Mouse (Mus musculus) E14TG2a.4 (cell line): ENCODE data around the gene Pde4d.

Experiments used
- CTCF ChIP-seq: conservative IDR thresholded peaks from 2 replicates; pipeline ENCODE4 v1.5.1; 2014; ENCODE audit warnings: low read length
- NANOG ChIP-seq: IDR thresholded peaks from 2 replicates; pipeline ENCODE4 v1.6.1; 2014; ENCODE audit warnings: borderline replicate concordance, low read length, mixed read lengths
- POU5F1 ChIP-seq: IDR thresholded peaks from 2 replicates; pipeline ENCODE4 v1.6.1; 2014; ENCODE audit warnings: low read length, borderline replicate concordance

- TF ChIP-seq CTCF: no peak
- no peak for TF ChIP-seq NANOG
- TF ChIP-seq POU5F1: no peak
These were observed 255.7 kb downstream of the Pde4d start for GRCm38 (mm10) chr13:108705441-108705840.
